Mouse (Mus musculus): ENCODE measurements around the gene Copz1.
A peak's percentile ranks its signal among the peaks of the same experiment; 100 is the strongest.

Copz1 gene

DNA sequence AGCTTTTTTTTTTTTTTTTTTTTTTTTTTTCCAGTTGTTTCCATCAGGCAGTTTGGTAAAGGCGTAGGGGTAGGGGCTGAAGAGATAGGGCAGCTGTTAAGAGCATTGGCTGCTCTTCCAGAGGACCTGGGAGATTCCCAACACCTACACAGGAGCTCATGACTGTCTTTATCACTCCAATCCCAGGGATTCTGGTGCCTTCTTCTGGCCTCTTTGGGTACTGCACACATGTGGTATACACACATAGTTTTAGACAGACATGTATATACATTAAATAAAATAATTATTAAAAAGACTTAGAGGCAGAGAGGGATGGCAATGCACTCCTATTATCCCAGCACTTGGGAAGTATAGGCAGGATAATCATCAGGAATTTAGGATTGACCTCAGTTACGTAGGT lies 20.9 kb downstream of the Copz1 start:
- no peak for DNase-seq

DNA sequence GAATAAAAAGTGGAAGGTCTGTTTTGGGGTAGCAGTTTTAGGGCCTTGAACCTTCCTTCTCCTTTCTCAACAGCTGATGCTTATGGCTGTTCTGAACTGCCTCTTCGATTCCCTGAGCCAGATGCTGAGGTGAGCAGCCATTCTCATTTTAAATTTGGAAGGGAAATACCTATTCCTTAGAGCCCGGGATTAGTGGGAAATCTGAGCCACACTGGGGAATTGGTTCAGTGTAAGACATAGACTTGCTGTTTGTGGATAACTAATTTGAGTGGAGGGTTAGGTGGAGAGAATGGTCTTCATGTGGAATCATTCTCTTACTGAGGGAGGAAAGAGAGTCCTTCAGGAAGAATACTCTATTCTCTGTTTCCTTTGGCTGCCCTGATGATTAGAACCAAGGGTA lies 22.1 kb downstream of the Copz1 start:
- no peak for DNase-seq

GRCm38 (mm10) chr15:103295851-103296250 lies 23.3 kb downstream of the Copz1 start:
- no peak for DNase-seq

DNA sequence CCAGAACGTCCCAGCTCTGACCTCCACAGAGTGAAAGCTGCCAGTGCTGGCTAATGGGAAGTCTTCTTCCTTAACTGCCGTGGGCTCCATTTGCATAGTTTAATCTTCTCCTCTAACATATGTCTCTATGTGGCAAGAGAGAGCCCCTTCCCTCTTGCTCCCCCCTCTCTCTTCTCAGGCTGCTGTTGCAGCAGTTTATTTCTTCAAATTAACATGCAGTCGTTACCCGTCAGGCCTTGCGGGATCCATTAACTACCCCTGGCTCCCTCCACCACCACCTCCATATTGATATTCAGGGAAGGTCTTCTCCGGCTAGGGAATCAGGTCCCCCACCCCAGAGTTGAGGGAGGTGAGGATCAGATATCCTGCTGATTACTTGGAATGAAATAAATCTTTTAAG lies 24.8 kb downstream of the Copz1 start:
- DNase-seq = no peak

- DNase-seq = no peak
These were observed 25.5 kb downstream of the Copz1 start for GRCm38 (mm10) chr15:103298026-103298425.

DNA sequence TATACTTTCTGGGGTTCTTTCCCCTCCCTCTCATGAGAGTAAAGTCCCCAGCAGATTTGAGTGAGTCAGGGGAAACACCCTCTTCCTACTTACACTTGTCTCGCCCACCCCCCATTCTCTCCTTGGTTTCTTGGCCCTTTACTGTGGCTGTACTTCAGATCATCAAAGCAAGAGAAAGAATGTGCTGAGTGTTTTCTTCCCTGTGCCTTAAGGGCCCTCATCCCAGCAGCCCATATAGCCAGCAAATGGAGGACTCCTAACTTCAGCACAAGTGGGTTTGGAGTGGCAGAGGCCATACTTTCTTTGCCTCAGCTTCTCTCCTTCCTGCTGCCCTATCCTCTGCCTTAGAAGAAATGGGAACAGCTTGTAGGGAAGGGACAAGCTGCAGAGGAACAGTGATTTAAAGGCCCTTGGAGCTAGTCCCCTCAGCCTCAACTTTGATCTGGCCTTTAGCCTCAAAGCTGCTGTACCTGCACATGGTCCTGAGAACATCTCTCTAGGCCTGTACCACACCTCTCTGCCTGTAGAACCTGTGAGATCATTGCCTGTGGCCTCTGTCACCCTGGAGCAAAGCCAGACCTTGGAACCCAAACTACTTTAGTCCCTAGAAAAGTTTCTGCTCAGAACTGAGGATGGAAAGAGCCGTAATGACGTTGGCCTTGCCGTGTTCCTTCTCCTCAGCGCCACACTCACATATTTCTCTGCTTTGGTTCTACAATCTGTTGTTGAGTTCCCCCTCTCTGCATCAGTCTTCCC lies 26.5 kb downstream of the Copz1 start:
- no peak for DNase-seq

DNA sequence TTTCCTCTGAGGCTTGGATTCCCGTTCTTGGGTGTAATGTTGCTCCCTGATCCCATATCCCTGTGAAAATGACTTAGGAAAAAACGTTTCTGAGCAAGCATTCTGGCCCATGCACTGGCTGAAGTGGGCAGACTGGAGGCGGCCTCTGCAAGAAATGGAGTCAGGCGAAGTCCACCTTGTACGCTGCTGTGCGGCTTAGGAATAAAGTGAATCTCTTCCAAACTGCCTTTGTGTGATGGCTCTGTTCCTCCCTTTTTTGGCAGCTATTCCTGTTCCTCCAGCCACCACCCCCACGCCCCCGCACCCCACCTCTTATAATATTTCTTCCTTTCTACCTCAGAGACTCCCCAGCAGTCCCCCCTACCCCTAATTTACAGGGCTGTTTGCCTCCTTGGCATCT lies 27.1 kb downstream of the Copz1 start:
- no peak for DNase-seq

GRCm38 (mm10) chr15:103300067-103300471 lies 27.6 kb downstream of the Copz1 start:
- peak; percentile 48 to 60 for DNase-seq

GRCm38 (mm10) chr15:103300560-103300959 lies 28.0 kb downstream of the Copz1 start:
- DNase-seq = no peak

GRCm38 (mm10) chr15:103301046-103301445 lies 28.5 kb downstream of the Copz1 start:
- no peak for DNase-seq

- no peak for DNase-seq
These were observed 29.2 kb downstream of the Copz1 start for GRCm38 (mm10) chr15:103301547-103302340.

GRCm38 (mm10) chr15:103302341-103303021 lies 30.0 kb downstream of the Copz1 start:
- DNase-seq = no peak

- DNase-seq = peak in 1 of 2 experiments; percentile 37
These were observed 31.6 kb downstream of the Copz1 start for GRCm38 (mm10) chr15:103303916-103304615.

DNA sequence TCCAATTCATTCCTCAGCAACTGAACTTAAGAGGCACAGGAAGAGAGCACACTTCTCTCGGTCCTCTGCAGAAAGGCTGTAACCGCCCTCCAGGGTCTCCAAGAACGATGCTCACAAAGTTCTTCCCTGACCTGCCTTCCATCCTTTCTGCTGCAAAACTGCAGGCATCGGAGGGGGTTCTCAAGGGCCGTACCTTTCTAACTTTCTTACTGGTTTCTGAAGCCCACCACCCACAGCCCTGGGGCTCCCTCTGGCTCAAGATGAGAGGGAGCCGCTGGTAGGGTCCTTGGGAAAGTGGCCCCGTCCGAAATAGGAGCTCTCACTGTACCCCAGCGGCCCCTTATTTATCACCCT lies 32.1 kb downstream of the Copz1 start:
- no peak for DNase-seq

DNA sequence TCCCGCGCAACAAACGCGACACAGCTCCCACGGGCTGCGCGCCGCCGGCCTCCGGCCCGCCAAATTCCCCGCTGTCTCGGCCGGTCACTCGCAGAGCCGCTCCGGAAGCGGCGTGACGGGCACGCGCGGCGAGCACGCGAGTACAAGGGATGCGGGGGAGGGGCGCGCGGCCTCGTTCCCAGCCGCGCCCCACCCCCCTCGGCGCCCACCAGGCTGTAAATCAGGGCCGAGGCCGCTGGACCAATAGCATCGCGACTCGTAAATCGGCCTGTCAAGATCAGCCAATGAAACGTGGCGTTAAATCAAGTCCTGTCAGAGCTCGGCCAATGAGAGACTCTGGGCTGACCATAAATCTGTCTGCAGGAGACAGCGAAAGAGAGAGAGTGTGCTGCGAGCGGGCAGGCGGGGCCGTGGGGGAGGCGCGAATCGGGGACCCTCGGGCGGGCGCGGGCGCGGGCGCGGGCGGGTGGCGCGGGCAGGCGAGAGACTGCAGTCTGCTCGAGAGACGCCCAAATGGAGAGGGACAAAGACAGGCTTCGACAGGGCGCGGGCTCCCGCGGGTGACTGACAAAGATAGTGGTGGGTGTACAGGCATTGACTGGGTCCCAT lies 32.7 kb downstream of the Copz1 start:
- DNase-seq = peak; percentile 96 to 97

- DNase-seq = no peak
These were observed 33.5 kb downstream of the Copz1 start for GRCm38 (mm10) chr15:103305792-103306645.

- peak; percentile 90 to 96 for DNase-seq
These were observed 34.6 kb downstream of the Copz1 start for GRCm38 (mm10) chr15:103307125-103307524.

DNA sequence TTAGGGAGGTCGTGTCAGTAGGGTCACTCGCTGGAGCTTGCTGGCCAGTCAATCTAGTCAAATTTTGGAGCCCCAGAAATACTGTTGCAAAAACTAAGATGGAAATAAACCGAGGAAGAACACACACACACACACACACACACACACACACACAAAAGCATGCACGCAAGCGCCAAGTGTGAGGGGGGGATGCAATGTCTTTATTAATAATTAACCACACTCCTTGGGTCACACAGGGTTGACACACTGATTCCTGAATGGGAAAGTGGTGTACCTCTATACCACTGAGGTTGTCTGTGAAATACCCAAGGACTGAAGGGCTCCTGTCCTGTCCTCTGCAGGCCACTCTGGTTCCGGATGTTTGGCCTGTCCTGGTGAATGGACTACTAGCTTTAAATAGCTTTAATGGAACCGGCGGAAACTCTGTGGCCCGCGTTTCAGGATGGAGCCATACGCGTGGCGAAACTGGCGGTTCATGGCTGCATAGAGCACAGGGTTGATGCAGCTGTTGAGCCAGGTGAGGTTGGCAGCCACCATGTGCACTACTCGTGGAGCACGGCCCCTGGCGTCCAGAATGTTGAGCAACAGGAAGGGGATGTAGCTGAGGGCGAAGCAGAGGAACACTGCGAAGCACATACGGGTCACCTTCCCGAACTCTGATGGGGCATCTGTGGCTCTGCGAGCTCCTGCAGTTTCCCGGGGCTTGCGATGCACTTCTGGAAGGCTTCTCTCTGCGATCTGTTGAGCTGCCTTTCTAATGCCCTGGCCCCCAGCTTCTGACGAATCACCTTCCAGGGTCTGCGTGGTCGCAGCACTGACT lies 35.8 kb downstream of the Copz1 start:
- no peak for DNase-seq

DNA sequence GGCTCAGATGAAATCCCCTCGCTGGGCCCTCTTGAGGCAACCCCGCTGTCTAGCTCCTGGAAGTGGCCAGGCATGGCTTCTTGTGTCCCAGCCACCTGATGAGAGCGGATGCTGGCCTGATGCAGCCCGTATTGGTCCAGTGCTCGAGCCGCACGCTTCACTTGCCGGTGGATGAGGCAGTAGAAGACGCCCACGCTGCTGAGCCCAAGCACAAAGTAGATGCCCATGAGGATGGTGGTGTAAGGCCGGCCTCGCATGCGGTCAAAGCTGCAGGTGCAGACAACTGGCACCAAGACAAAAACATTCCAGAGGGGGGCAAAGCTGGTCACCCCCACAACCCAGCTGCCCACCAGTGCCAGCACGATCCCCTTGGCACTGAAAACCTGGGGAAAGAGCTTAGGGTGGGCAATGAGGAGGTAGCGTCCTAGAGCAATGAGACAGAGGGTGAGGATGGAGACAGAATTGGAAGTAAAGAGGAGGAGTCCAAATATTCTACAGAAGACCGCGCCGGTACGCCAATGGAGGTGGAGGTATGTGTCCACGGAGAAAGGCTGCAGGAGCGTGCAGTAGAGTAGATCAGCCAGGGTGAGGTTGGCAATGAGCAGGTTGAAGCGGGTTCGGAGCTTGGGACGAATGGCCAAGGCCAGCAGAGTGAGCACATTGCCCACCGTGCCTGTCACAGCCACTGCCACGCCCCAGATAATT lies 36.5 kb downstream of the Copz1 start:
- DNase-seq = no peak

DNA sequence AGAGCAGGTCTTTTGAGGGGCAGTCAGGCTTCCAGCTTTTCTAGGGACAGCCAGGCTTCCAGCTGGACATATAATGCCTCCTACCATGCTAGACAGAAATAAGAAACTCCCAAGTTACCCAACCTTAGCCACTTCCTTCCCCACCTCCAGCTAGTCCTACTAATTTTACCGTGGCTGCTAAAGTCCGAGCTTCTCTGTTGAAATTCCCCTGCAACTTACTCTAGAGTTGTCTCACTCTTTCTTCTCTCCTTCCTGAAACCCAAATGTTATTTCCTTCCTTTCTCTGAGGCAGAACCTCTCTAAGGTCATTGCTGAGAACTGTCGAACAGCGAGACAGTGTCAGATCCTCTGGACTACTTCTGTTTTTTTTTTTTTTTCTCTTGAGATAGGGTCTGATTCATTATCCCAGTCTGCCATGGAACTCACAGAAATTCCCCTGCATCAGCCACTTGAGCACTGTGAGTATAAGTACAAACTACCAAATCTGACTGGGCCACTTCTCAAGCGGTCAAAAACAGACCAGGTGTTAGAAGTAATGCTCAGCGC lies 37.9 kb downstream of the Copz1 start, which contains the start of gene Gpr84:
TSS of gene Gpr84 (minus strand) at position 248 of the 546 bp plus-strand sequence.
- no peak for DNase-seq
